Mouse (Mus musculus): ENCODE results near the gene Msmp. TPM values are rescaled to one million over a fixed set of nuclear protein-coding genes. Genes with fewer than 3 reads are reported as not detected.

Msmp gene
- polyA plus RNA-seq, 1 experiment: not detected

DNA sequence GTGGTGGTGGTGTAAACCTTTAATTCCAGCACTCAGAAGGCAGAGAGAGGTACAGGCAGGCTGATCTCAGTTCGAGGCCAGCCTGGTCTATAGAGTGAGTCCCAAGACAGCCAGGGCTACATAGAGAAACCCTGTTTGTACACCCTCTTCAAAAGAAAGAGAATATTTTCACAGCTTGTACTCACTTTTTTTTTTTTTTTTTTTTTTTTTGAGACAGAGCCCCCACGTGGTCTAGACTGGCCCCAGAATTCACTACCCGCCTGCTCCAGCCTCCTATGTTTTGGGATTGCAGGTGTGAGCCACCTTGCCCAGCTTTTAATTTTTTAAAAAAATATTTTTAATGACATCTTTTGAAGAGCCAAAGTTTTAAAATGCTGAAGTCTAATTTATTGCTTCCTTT lies 19.8 kb upstream of the Msmp start:
- TF ChIP-seq GATA1 (IDR thresholded peaks at IDR 0.05; ENCODE audit: low read length): no peak

DNA sequence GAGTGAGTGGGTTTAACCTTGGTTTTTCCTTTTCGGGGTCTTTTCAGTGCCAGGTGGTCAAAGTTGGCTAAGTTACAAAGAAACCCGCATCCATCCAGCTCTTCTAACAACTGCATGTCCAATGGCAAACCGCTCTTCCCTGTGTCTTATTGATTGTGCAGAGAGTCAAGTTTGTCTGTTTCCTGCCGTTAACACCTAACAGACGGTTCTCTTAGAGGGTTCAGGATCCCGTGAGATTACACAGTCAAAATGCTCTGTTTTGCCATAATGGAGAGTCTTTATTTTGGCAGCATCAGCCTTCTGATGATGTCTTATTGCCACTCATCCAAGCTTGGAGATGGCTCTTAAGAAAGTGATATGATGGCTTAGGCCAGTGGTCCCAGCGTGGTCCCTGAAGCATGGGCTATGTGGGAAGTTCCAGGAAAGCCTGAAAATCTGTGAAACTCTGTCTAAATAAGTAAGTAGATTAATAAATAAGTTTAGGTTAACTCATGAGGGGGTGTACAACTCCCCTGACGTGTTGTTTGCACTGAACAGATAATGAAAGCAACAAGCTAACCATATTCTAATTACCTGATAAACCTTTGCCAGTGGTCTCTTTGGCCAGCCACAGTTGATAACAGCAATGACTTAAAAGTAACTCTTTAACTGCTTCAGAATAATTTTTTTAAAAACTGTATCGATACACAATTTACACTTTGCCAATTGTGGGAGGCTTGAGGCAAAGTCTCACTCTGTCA lies 16.1 kb upstream of the Msmp start:
- TF ChIP-seq GATA1 (IDR thresholded peaks at IDR 0.05; ENCODE audit: low read length): peak; percentile 48

DNA sequence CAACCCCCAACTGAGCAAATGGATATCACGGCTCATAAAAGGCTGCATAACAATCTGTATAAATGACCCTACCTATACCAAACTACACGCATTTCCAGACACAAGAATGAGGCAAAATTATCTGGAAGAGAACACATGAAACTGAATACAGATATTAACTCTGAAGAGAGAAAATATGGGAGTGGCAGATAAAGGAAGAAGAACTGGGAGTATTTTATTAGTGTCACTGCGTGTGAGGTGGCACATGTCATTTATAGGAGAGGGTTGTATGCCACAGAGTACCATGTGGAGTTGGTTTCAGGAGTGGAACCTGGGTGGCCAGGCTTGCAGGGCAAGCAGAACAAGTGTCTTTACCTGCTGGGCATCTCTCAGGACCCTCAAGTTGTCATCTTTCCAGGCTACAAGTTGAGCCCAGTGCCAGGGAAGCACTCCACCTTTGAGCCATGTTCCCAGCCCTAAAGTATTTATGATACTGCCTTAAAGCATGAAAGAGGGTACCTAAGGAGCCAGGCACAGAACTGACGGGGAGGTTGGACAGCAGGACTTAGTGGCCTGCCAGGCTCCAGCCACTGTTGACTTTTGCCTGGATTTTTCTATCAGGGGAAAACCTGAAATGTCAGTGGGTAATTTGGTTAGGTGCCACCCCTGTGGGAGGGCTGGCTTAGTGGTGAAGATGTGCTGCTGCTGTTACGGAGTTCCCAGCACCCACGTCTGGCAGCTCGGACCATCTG lies 14.5 kb upstream of the Msmp start:
- TF ChIP-seq GATA1 (IDR thresholded peaks at IDR 0.05; ENCODE audit: low read length): no peak

DNA sequence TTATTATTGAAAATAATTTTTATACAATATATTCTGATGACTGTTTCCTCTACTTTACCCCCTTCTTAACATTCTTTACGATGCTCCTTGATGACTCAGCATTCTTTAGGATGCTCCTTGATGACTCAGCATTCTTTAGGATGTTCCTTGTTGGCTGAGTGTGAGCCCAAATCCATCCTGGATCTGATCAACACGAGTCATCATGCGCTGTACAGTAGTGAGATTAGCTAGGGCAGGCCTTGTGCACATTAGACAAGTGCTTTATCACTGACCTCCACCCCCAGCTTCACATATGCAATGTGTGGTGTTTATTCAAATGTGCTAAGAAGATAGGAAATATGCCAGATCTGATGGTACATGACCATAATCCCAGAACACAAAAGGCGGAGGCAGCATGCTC lies 13.9 kb upstream of the Msmp start:
- peak; percentile 93 for TF ChIP-seq GATA1 (IDR thresholded peaks at IDR 0.05; ENCODE audit: low read length)

DNA sequence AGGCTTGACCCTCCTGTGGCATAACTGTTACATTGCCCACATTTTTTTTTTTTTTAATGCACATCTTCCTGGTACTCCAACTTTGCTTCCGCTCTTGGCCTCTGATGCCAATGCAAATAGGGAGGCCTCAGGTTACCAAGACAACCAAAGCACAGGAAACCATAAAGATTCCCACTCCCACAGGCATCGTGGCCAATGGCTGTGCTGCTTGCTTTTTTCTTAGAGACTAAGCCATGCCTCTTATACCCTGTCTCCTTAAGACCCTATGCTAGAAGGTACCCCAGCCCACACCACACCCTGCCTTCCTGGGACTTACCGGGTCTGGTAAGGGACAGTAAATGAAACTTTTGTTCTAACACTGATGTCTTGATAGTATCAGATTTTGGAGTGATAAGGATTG lies 9.2 kb upstream of the Msmp start:
- no peak for TF ChIP-seq GATA1 (IDR thresholded peaks at IDR 0.05; ENCODE audit: low read length)

DNA sequence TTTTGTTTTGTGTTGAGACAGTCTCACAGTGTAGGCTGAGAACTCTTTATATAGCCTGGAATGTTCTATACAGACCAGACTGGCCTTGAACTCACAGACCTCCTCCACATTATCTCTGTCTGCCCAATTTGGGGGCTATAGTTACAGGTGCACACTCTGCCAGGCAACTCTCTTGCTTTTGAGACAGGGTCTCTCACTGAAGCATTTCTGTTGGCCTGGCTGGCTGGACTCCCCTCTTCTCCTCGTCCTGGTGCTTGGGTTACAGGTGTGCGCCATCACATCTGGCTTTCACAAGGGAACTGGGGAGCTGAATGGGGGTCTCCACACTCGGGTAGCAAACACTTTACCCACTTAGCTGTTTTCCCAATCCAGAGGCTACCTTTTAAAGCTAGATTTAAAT lies 7.7 kb upstream of the Msmp start:
- no peak for TF ChIP-seq GATA1 (IDR thresholded peaks at IDR 0.05; ENCODE audit: low read length)

DNA sequence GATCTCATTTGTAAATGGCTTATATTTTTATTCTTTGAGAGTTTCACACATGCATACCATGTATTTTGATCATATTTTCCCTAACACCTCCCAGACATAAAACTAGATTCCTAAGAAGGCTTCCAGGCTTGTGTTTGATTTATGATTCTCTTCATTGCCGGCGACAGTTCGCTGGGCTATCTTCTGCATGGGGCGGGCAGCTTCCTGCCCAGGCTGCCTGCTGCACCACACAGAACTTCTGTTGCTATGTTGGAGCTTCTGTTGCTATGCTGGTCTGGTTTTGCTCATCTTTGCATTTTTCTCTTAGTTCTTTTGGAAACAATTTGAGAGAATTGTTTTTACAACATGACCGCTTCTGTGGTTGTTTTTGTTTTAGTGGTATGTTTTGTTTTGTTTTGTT lies 7.2 kb upstream of the Msmp start:
- no peak for TF ChIP-seq GATA1 (IDR thresholded peaks at IDR 0.05; ENCODE audit: low read length)

DNA sequence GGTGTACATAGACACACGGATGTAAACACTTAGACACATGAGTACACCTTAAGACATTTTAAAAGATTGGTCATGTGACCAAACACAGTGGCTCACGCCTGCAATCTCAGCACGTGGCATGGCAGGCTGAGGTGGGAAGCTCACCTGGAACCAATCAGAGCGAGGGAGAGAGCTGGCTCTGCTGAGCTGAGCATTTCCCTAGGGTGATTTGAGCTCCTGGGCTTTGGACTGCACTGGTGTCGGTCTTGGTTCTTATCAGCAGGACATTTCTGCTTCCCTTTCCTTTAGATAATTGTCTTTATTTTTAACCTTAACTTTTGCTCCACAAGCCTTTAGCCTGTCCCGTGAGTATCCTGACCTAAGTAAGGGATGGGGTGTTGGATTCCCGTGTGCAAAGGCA lies 3.4 kb upstream of the Msmp start:
- TF ChIP-seq GATA1 (IDR thresholded peaks at IDR 0.05; ENCODE audit: low read length): no peak

DNA sequence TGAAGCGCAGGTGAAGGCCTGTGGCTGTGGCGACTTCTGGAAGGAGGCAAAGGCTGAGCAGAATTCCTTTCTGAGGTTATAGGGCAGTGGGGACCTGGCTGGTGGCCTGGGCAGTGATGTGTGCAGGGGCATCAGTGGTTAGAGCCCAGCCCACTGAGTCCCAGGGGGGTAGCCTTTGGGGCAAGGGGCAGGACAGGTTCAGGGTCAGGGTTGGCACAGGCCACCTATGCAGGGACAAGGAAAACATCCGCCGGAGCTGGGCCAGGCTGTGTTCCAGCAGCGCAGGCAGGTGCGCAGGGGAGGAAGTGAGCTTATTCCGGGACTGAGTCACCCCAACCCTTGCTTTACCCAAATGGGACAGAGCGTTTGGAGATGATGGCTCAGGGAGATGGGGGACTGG lies 2.1 kb upstream of the Msmp start:
- no peak for TF ChIP-seq GATA1 (IDR thresholded peaks at IDR 0.05; ENCODE audit: low read length)

DNA sequence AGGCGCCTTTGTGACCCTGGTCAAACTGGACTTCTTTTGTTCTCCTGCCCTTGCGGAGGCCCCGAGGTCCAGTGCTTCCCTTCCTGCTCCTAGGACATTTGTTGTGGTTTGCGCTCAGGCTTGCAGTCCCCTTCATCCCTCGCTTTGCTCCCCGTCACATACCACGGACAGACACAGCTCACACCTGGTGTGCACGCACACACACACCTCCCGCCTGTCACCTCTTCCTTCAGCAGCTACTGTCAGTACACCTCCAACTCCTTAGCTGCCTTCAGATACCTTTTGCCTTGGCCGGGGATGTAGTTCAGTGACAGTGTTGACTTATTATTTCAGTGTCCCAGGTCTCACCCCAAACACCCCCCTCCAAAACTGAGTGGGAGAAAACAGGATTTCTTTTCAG lies 1.4 kb upstream of the Msmp start:
- TF ChIP-seq GATA1 (IDR thresholded peaks at IDR 0.05; ENCODE audit: low read length): no peak

DNA sequence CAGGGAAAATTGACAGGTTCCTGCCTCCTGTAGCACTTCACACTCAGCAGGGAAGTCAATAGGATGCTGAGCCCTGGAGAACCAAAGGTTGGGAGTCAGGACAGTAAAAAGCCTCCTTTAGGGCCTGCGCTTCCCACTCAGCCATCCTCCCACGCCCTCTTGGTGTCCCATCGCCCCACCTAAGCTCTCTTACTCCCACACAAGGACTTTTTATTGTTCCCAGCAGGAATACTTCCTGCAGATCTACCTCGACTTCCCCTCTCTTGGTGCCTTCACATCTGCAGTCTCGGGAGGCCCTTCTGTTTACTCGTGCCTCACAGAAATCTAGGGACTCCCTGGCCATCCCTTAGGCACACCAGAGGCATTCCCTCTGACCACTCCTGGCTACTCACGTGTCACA lies 873 bp downstream of the Msmp start:
- TF ChIP-seq GATA1 (IDR thresholded peaks at IDR 0.05; ENCODE audit: low read length): no peak

DNA sequence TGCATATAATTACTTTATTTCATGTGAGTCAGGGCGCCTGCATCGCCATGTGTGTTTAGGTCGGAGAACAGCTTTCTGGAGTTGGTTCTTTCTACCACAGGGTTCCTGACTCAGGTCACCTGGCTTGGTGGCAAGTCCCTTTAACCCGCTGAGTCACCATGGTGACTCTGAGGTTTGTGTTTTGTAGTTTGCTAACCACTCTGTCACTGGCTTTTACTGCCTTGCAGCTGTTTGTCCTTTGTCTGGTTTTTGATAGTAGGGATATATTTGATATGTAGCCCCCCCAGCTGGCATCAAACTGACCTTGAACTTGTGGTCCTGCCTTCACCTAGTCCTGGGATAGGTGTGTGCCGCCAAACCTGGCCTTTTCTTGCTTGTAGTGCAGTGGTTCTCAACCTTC lies 2.1 kb downstream of the Msmp start:
- TF ChIP-seq GATA1 (IDR thresholded peaks at IDR 0.05; ENCODE audit: low read length): no peak

DNA sequence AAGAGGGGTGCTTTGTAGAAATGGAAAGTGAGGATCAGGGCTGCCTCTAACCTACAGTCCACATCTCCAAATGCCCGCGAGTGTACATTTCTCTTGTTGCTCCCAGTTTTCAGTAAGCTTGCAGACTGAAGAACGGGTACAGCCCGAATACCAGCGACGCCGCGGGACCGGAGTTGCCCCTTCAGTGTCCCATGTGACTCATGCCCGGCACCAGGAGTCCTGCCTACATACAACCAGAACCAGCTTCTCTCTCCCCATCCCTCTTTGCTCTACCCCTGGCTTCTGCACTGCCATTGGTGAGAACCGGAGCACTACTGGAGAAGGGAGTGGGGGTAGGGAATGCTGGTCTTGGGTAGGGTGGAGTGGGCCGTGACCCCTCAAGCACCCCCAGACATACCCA lies 2.9 kb downstream of the Msmp start:
- no peak for TF ChIP-seq GATA1 (IDR thresholded peaks at IDR 0.05; ENCODE audit: low read length)

DNA sequence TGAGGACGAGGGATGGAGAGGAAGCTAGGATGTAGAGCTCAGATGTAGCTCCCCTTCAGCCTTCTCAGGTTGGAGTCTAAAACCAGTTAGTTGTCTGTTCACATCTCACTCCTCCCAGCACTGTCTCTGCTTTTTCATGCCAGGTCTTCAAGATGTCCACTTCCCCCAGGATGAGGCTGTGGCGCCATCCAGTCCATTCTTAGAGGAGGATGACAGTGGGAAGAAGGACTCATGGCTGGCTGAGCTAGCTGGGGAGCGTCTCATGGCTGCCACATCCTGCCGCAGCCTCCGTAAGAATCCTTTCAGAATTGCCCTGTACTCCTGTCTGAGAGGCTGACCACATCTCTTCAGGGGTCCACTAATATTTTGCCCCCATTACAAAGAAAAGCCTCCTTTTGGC lies 3.6 kb downstream of the Msmp start:
- no peak for TF ChIP-seq GATA1 (IDR thresholded peaks at IDR 0.05; ENCODE audit: low read length)

DNA sequence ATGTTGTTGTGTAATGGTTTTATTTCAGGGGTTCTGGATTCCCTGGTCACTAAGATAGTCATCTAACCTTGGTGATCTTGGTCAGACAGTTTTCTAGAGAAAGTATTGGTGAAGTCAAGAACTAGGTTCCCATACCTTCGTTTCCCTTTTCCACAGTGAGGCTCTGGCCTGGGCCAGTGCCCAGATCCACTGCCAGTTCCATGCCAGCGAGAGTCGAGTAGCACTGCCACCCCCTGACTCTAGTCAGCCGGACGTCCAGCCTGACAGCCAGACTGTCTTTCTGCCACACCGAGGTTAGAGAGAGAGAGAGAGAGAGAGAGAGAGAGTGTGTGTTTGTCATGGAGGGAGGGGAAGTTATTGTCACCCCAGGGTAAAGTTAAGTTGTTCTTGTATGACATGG lies 4.6 kb downstream of the Msmp start:
- TF ChIP-seq GATA1 (IDR thresholded peaks at IDR 0.05; ENCODE audit: low read length): no peak

DNA sequence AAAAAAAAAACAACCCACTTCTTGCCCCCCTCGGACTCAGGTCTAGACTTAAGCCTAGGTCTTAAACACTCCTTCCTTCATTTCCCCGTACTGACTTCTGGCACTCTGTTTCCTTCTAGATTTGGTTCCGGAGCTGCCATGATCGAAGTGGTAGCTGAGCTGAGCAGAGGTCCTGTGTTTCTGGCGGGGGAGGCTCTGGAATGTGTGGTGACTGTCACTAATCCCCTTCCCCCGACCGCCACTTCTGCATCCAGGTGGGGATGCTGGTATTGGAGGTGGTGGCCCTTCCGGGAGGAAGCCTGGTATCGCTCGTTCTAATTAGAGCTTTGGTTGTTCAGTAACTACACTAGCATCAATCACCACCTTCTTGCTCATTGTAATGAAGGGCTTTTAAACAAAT lies 5.0 kb downstream of the Msmp start:
- no peak for TF ChIP-seq GATA1 (IDR thresholded peaks at IDR 0.05; ENCODE audit: low read length)
